Mouse (Mus musculus): Measurements from ENCODE around the gene Phxr2. TPM values are rescaled to one million over a fixed set of nuclear protein-coding genes. Genes with fewer than 3 reads are reported as not detected.

Gene Phxr2
- polyA plus RNA-seq, 1 experiment from 2014 or later: not detected

DNA sequence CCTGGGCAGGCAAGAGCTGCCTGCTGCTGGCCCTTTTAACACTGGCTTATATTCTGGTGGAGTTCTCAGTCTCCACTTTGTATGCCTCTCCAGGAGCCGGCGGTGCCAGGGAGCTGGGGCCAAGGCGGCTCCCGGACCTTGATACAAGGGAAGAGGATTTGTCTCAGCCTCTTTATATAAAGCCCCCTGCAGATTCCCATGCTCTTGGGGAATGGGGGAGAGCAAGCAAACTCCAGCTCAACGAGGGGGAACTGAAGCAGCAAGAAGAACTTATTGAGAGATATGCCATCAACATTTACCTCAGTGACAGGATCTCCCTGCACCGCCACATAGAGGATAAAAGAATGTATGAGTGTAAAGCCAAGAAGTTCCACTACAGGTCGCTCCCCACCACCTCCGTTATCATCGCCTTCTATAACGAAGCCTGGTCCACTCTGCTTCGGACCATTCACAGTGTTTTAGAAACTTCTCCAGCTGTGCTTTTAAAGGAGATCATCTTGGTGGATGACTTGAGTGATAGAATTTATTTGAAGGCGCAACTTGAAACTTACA, 17.6 kb downstream of the Phxr2 start:
- ATAC-seq: no peak
- peak overlapping the region; percentile 91 for H3K9ac ChIP-seq
- peak overlapping the region; percentile 96 for H3K4me2 ChIP-seq (replicated peaks)
- peak overlapping the region; percentile 84 for H3K27ac ChIP-seq
- peaks cover 14% of the 10 kb centered on the region for H3K4me1 ChIP-seq (replicated peaks)
- H3K4me3 ChIP-seq (replicated peaks): peak overlapping the region; percentile 98
- H3K9me3 ChIP-seq: peaks cover 5% of the 10 kb centered on the region; the same call in 1 of the 2 replicates
- peaks cover 7% of the 10 kb centered on the region; the same call in 1 of the 2 replicates for H3K36me3 ChIP-seq
- 27% methylated on average over 12 of the region's 12 CpGs for WGBS
- no peaks in the 10 kb centered on the region for H3K27me3 ChIP-seq (replicated peaks)

DNA sequence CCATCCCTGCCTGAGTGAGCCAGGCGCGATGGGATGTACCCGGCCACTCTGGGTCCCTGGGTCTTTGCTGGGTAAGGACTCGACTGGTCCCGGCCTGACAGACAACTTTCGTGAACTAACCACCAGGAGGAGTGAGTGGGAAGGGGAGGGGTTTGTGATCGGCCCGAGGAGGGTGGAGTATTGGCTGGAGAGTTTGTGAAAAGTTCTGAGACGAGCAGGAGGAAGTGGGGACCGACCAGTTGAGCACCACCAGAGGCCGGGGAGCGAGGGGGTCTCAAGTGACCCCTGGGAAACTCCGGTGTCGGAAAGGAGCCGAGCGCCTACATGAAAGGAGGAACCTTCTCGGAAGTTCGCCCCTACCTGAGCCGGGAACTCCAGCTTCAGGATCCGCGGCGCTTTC, 18.2 kb downstream of the Phxr2 start, which contains the start of gene Galnt4:
TSS of gene Galnt4 (plus strand) at position 196 of the 400 bp plus-strand sequence.
- peaks cover 5% of the 10 kb centered on the region; the same call in 1 of the 2 replicates for H3K9me3 ChIP-seq
- H3K36me3 ChIP-seq: peaks cover 7% of the 10 kb centered on the region; the same call in 1 of the 2 replicates
- H3K27me3 ChIP-seq (replicated peaks): no peaks in the 10 kb centered on the region
- H3K27ac ChIP-seq: peak within 1 kb of the TSS; percentile 84
- peaks cover 10% of the 10 kb centered on the region; the same call in 1 of the 2 replicates for H3K4me1 ChIP-seq (replicated peaks)
- ATAC-seq: peak; percentile 88
- under 1% methylated on average over 22 of the region's 22 CpGs for WGBS
- peak within 1 kb of the TSS; percentile 98 for H3K4me3 ChIP-seq (replicated peaks)
- H3K9ac ChIP-seq: peak within 1 kb of the TSS; percentile 91
- H3K4me2 ChIP-seq (replicated peaks): peak within 1 kb of the TSS; percentile 96

DNA sequence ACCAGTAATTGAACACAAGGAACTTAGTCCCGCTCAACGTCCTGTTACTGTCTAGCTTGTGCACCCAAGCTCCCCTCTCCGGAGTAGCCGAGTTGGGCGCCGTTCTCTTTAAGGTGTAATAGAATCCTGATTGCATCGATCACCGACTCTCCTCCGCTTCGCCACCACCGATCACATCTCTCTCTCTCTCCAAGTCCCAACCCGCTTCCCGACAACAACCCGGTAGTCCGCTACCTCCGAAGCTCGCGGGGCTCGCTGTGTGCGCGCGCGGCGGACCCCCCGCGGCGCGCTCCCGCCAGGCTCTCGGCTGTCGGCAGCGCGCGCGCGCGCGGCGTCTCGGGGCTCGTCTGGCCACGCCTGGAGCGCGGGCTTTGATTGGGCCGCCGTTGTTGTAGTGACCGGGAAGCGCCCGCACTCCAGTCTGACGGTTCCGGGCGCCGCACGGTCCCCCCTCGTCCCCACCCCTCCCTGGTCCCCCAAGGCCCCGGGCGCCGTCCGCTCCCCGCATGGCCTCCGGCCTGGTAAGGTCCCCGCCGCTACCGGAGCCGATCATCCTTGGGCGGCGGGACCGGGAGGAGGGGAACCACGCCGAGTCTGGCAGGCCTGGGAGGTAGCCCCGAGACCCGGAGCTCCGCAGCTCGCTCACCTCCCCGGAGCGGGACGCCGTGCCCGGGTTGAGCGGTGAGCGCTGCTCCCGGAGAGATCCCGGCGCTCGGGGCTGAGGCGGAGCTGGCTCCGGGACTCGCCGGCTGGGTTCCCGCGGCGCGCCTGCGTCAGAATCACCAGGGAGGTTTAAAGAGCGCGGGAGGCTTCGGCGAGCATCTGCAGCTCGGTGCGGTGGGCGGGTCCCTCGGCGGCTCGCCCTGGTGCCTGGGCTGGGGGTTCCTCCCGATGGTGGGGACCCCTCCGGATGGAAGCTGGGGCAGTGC, 19.2 kb downstream of the Phxr2 start, which contains the start of gene Poc1b:
TSS of gene Poc1b (plus strand) at position 334 of the 929 bp plus-strand sequence.
- ATAC-seq: peak; percentile 94
- H3K4me2 ChIP-seq (replicated peaks): peak within 1 kb of the TSS; percentile 96
- H3K4me1 ChIP-seq (replicated peaks): peaks cover 10% of the 10 kb centered on the region; the same call in 1 of the 2 replicates
- H3K9ac ChIP-seq: peak within 1 kb of the TSS; percentile 91
- peaks cover 5% of the 10 kb centered on the region; the same call in 1 of the 2 replicates for H3K9me3 ChIP-seq
- H3K36me3 ChIP-seq: peaks cover 7% of the 10 kb centered on the region; the same call in 1 of the 2 replicates
- WGBS: under 1% methylated on average over 105 of the region's 106 CpGs
- H3K27ac ChIP-seq: peak within 1 kb of the TSS; percentile 84
- H3K4me3 ChIP-seq (replicated peaks): peak within 1 kb of the TSS; percentile 98
- H3K27me3 ChIP-seq (replicated peaks): no peaks in the 10 kb centered on the region

DNA sequence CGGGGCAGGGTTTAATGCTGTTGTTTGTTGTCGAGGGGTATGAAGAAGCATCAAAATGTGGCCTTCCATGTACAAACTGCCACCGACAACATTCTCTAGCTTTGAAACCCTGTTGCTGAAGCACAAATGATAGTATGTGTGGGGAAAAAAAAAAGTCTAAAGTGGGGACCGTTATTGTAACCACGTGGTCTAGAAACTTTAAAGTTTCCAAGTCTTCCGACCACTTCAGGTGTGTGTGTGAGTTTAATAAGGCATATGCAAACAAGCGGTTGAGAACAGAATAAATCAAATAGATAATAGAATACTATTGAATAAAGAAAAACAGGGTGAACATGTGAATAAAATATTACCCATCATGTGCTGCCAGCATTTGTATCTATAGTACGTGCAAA, 19.8 kb downstream of the Phxr2 start:
- peaks cover 7% of the 10 kb centered on the region; the same call in 1 of the 2 replicates for H3K36me3 ChIP-seq
- peak; percentile 0; the same call in 1 of the 2 replicates for ATAC-seq
- no peak overlapping the region; the same call in 1 of the 2 replicates for H3K27ac ChIP-seq
- WGBS: 32% methylated on average over 8 of the region's 8 CpGs
- peak overlapping the region; percentile 98 for H3K4me3 ChIP-seq (replicated peaks)
- H3K4me2 ChIP-seq (replicated peaks): peak overlapping the region; percentile 96
- H3K4me1 ChIP-seq (replicated peaks): peaks cover 9% of the 10 kb centered on the region; the same call in 1 of the 2 replicates
- H3K9ac ChIP-seq: peak overlapping the region; percentile 91; the same call in 1 of the 2 replicates
- H3K9me3 ChIP-seq: peaks cover 5% of the 10 kb centered on the region; the same call in 1 of the 2 replicates
- no peaks in the 10 kb centered on the region for H3K27me3 ChIP-seq (replicated peaks)

DNA sequence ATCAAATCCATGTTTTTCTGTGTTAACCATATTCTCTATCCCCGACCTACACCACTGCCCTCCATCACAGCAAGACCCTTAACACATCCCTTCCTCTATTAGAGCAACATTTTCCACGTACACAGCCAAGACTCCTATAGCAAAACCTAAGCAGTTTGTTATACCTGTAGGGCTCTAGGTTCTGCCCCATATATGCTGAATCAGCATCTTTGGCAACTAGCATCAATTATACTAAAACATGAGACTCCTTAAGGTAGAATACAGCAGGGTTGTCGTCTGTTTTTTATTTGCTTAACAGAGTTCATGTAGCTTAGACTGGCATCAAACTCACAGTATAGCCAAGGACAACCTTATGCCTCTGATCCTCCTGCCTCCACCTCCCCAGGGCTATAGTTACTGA, 20.6 kb downstream of the Phxr2 start:
- no peak overlapping the region for H3K27ac ChIP-seq
- no peak overlapping the region for H3K4me2 ChIP-seq (replicated peaks)
- ATAC-seq: no peak
- WGBS: 78% methylated on average over 3 of the region's 3 CpGs
- H3K4me1 ChIP-seq (replicated peaks): peaks cover 6% of the 10 kb centered on the region; the same call in 1 of the 2 replicates
- no peak overlapping the region for H3K9ac ChIP-seq
- H3K27me3 ChIP-seq (replicated peaks): no peaks in the 10 kb centered on the region
- no peak overlapping the region for H3K4me3 ChIP-seq (replicated peaks)
- peaks cover 5% of the 10 kb centered on the region; the same call in 1 of the 2 replicates for H3K9me3 ChIP-seq
- peaks cover 7% of the 10 kb centered on the region; the same call in 1 of the 2 replicates for H3K36me3 ChIP-seq

- Histone ChIP-seq H3K36me3 (no peaks in the 10 kb centered on the region), H3K4me2 (replicated peaks) (no peak overlapping the region), H3K27me3 (replicated peaks) (no peaks in the 10 kb centered on the region), H3K4me3 (replicated peaks) (no peak overlapping the region), H3K9me3 (no peaks in the 10 kb centered on the region), H3K27ac (no peak overlapping the region), H3K4me1 (replicated peaks) (no peaks in the 10 kb centered on the region), H3K9ac (no peak overlapping the region)
- 76% methylated on average over 10 of the region's 10 CpGs for WGBS
- ATAC-seq: no peak
Observed at GRCm38 (mm10) chr10:99097374-99097773, 28.8 kb downstream of the Phxr2 start.

DNA sequence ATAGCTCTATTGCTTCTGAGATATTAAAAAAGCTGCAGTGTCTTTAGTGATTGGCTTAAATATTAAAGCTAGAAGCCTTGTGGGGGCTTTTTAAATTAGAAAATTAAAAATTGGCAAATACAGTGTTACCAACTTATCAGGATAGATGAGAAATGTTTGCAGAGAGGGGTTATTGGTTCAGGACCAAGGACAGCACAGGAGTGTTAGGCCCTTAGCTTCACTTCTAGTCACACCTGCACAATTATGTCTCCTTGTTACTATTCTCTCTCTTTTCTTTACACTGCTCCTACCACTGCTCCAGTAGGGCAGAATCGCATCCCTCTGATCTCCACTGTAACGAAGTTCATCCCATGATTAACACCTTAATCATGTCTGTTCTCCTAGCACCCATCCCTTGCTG, 31.0 kb downstream of the Phxr2 start:
- no peaks in the 10 kb centered on the region for H3K36me3 ChIP-seq
- no peaks in the 10 kb centered on the region for H3K9me3 ChIP-seq
- no peak overlapping the region for H3K27ac ChIP-seq
- H3K27me3 ChIP-seq (replicated peaks): no peaks in the 10 kb centered on the region
- ATAC-seq: no peak
- H3K4me2 ChIP-seq (replicated peaks): no peak overlapping the region
- H3K4me1 ChIP-seq (replicated peaks): no peaks in the 10 kb centered on the region
- WGBS: 82% methylated on average over 2 of the region's 2 CpGs
- no peak overlapping the region for H3K4me3 ChIP-seq (replicated peaks)
- no peak overlapping the region for H3K9ac ChIP-seq

DNA sequence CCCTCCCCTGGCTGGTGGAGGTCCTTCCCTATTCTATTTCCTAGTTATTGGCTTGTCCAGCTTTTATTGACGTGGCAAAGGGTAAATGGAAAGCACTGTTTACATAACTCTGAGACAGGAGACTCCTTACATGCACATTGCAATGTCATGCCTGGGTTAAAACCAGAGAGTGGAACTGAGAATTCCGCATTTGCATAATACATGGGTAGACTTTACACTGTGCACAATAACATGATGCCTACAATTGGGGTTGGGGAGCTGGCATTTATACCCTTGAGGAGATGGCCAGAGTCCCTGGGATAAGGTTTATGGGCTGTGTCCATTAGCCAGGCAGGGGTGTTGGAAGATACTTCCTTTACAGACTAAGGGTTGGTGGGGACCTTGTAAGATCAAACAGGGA, 32.8 kb downstream of the Phxr2 start:
- H3K27ac ChIP-seq: no peak overlapping the region
- no peaks in the 10 kb centered on the region for H3K9me3 ChIP-seq
- no peaks in the 10 kb centered on the region for H3K36me3 ChIP-seq
- no peak for ATAC-seq
- no peak overlapping the region for H3K4me3 ChIP-seq (replicated peaks)
- no peaks in the 10 kb centered on the region for H3K27me3 ChIP-seq (replicated peaks)
- WGBS: 70% methylated on average over 2 of the region's 2 CpGs
- no peak overlapping the region for H3K9ac ChIP-seq
- no peak overlapping the region for H3K4me2 ChIP-seq (replicated peaks)
- H3K4me1 ChIP-seq (replicated peaks): no peaks in the 10 kb centered on the region

GRCm38 (mm10) chr10:99089906-99090305, 36.2 kb downstream of the Phxr2 start:
- H3K9me3 ChIP-seq: no peaks in the 10 kb centered on the region
- no peaks in the 10 kb centered on the region for H3K27me3 ChIP-seq (replicated peaks)
- H3K9ac ChIP-seq: no peak overlapping the region
- 73% methylated on average over 6 of the region's 6 CpGs for WGBS
- no peaks in the 10 kb centered on the region for H3K4me1 ChIP-seq (replicated peaks)
- H3K36me3 ChIP-seq: no peaks in the 10 kb centered on the region
- H3K4me2 ChIP-seq (replicated peaks): no peak overlapping the region
- no peak overlapping the region for H3K27ac ChIP-seq
- no peak for ATAC-seq
- H3K4me3 ChIP-seq (replicated peaks): no peak overlapping the region

- H3K27ac ChIP-seq: no peak overlapping the region
- no peak overlapping the region for H3K4me2 ChIP-seq (replicated peaks)
- H3K9me3 ChIP-seq: no peaks in the 10 kb centered on the region
- no peak overlapping the region for H3K4me3 ChIP-seq (replicated peaks)
- H3K27me3 ChIP-seq (replicated peaks): no peaks in the 10 kb centered on the region
- H3K9ac ChIP-seq: no peak overlapping the region
- ATAC-seq: no peak
- 69% methylated on average over 6 of the region's 6 CpGs for WGBS
- H3K4me1 ChIP-seq (replicated peaks): no peaks in the 10 kb centered on the region
- no peaks in the 10 kb centered on the region for H3K36me3 ChIP-seq
Observed at GRCm38 (mm10) chr10:99086029-99086428, 40.1 kb downstream of the Phxr2 start.

DNA sequence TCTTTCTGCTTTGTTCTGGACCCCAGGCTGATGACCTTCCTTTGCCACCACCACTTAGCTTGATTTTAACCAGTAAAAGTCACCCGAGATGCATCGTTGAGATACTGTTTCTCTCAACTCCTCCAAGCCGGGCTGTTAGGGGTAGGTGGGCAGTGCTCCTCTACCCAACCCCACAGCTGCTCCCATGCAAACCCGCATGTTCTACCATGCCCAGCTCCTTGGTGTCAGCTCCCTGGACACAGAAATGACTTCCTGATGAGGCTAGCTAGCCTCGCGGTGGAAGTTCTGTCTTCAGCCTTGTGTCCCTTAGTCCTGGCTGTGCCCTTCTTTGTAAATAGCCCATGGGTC, 40.9 kb downstream of the Phxr2 start:
- 61% methylated on average over 6 of the region's 6 CpGs for WGBS
- Histone ChIP-seq H3K4me3 (replicated peaks) (no peak overlapping the region), H3K36me3 (no peaks in the 10 kb centered on the region), H3K9me3 (no peaks in the 10 kb centered on the region), H3K27ac (no peak overlapping the region), H3K4me1 (replicated peaks) (no peaks in the 10 kb centered on the region), H3K9ac (no peak overlapping the region), H3K4me2 (replicated peaks) (0 out of 2 replicates have a peak overlapping the region, but pooled peaks have one; percentile 4), H3K27me3 (replicated peaks) (no peaks in the 10 kb centered on the region)
- no peak for ATAC-seq

All from intestine, embryonic 15.5 days (tissue).